Mouse (Mus musculus): ENCODE measurements around the gene Vmn1r233.

The Vmn1r233 gene

GRCm38 (mm10) chr17:20996364-20996763, at the start of gene Vmn1r233:
TSS of gene Vmn1r233 (minus strand) at chr17:20996464.
- DNase-seq (ENCODE audit: low read depth, low spot score): no peak

- no peak for DNase-seq (ENCODE audit: low read depth, low spot score)
Measured at GRCm38 (mm10) chr17:21018410-21019080, 22.3 kb upstream of the Vmn1r233 start.

- no peak for DNase-seq (ENCODE audit: low read depth, low spot score)
Measured at GRCm38 (mm10) chr17:21009726-21010125, 13.5 kb upstream of the Vmn1r233 start.

DNA sequence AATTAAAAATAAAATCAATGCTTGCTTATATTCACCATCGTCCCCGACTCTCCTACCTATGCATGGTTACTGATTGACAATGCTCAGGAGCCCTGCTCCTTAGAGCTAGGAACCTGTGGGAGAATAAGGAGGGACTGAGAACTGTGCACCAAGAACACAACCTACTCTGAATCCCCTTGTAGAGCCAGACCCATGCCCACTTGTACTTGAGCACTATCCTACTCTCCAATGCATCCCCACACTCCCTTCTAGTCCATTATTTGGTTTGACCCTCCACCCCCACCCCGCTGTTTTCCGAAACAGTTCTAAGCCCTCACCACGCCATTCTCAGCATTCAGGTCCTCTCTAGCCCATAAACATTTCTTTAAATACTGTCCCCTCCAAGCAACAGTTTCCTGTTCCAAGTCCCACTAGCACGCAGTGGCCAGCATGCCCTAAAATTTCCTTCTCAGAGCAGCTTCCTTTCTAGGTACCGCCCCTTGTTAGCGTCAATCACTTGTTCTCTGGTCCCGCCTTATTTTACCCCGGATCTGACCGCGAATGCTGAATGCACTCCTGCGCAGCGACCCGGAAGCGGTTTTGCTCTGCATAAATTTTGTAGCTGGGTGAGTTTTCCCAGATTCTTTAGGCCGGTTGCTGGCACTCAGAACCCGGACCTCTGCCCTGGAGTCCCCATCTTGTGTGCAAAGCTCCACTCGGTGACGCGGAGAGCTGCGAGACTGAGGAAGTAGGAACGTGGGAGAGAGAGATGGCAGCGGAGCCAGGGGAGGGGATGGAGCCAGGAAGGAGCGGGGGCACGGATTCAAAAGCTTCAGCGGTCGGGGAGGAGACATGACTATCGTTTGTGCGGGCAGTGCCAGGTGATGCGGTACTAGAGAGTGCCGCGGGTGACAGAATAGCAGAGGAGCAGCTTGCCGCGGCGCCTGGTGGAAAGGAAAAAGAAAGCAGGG, 12.4 kb upstream of the Vmn1r233 start, which contains the start of gene Zfp160:
Gene Zfp160, plus strand, starts transcription at position 522 of the 950 bp plus-strand sequence.
- peak; percentile 83 for DNase-seq (ENCODE audit: low read depth, low spot score)

DNA sequence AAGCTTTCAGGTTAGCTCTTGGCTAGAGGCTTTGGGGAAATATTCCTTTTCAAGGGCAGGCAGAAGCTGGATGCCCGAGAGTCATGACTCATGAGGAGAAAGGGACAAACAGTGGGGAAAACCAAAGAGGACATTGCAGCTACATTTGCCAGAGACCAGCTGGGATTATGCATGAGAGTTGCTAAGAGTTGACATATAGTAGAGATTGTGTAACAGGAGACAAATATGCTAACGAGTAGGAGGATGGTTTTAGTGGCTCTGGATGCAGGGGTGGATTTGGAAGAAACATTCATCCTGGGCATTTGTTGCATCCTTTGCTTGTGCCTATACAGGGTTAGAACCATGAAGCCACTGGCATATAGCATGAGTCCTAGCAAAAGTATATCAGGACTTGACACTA, 2.5 kb downstream of the Vmn1r233 start:
- DNase-seq (ENCODE audit: low read depth, low spot score): no peak

GRCm38 (mm10) chr17:20966681-20967080, 29.6 kb downstream of the Vmn1r233 start:
- no peak for DNase-seq (ENCODE audit: low read depth, low spot score)

DNA sequence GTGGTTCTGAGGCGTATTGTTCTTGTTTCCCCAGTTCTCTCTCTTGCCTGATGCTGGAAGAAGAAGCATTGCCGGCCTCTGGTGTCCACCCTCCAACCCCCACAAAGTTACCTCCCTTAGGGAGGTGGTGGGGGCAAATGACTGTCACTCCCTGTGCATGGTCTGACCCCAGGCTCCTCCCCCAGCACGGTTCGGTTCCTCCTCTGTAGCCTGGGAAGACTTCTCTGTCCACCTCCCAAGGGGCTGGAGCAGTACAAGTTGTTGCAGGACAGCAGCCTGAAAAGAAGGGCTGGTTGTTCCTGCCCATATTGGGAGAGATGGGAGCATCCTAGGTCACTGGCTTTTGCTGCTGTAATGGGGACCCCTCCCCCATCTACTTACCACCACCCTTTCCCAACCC, 30.8 kb downstream of the Vmn1r233 start:
- no peak for DNase-seq (ENCODE audit: low read depth, low spot score)

DNA sequence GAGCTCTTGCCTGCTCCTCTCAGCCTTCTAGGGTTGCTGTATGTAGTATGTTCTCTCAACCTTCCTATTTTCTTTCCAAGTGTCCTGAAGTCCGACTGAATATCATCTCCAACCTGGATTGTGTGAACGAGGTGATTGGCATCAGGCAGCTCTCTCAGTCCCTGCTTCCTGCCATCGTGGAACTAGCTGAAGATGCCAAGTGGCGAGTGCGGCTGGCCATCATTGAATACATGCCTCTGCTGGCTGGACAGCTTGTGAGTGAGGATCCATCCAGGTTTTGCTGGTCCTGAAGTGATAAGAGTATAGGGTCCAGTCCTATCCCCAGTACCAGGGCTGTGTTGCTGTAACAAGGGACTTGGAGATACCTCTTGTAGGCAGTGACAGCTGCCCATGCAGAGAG, 35.9 kb downstream of the Vmn1r233 start:
- no peak for DNase-seq (ENCODE audit: low read depth, low spot score)

DNA sequence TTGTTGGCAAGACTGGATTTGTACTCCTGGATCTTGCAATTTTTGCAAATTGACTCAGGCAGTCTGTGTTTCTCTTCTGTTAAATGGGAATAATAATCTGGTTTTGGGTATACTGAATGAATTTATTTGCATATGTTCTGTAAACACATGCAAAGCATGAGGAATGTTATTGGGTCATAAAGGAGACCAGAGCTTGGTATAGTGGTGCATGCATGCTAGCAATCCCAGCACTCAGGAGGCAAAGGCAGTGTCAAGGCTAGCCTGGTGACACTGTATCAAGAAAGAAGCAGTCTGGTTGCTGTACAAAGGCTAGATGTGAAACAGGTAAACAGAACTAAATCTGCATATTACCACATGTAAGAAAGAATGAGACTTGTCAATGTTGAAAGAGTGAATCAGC, 49.6 kb downstream of the Vmn1r233 start:
- no peak for DNase-seq (ENCODE audit: low read depth, low spot score)

DNA sequence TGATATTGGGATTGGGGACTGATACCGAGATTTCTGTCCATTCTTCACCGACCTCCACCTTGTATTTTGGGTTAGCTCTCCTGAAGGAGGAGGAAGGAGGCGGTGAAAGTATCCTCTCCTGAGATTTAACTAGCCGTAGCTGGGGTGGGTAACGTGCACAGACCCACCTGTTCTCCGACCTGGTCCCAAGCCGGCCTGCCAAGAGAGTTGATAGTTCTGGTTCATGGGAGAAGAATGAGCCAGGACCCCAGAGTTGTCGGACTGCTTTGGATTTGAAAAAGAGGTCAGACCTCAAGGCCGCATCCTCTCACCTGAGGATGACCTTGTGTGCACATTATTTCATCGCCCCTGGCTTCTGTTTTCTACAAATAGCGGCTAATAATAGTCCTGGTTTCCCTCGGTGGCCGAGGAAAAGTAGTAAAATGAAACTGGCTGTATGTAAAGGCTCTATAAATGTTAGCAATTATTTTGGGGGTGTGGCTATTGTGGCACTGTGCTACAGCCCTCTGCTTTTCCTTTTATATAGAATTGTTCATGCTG, 50.2 kb downstream of the Vmn1r233 start:
- DNase-seq (ENCODE audit: low read depth, low spot score): no peak

GRCm38 (mm10) chr17:20944985-20945891, 51.0 kb downstream of the Vmn1r233 start, which contains the start of gene Ppp2r1a:
TSS of gene Ppp2r1a (plus strand) at chr17:20945311.
- peak; percentile 100 for DNase-seq (ENCODE audit: low read depth, low spot score)

DNA sequence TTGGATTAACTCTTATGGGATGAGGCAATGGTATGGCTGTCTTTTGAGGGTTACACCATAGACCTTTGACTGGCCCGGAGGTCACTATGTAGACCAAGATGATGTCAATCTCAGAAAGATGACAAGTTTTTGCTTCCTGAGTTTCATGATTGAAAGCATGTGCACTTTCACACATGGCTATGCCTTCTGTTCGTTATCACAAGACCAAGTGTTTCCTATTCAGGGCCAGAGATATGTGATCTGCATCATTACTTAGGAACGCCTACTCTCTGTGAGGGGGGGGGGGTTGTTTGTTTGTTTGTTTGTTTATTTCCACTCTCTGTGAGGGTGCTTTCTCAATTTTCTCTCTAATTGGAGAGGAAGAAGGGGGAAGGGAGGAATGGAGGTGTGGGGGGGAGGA, 52.0 kb downstream of the Vmn1r233 start:
- DNase-seq (ENCODE audit: low read depth, low spot score): no peak

All from brain, embryonic 18.5 days (tissue).